Mouse (Mus musculus) liver, embryonic 15.5 days (tissue): ENCODE results near the gene Prkn. TPM values are rescaled to one million over a fixed set of nuclear protein-coding genes. Genes with fewer than 3 reads are reported as not detected.

Source experiments
- ATAC-seq: fragments of 200-750 bp; cut with Nextera tagmentation; 2 replicates; pipeline ENCODE4 v1.8.0; 2017; ENCODE audit warnings: moderate number of reproducible peaks, mild to moderate bottlenecking, moderate library complexity; ENCODE audit not compliant: insufficient read depth
- H3K27ac ChIP-seq: fragments of 300-500 bp; sonication (generic); replicated peaks from 2 replicates; pipeline ENCODE4 v1.5.1; 2015; ENCODE audit warnings: mild to moderate bottlenecking, inconsistent platforms
- H3K27me3 ChIP-seq: fragments of 300-500 bp; sonication (generic); 2 replicates; pipeline ENCODE4 v1.6.1; 2015; ENCODE audit warnings: mild to moderate bottlenecking, inconsistent platforms
- H3K36me3 ChIP-seq: fragments of 300-500 bp; sonication (generic); replicated peaks from 2 replicates; pipeline ENCODE4 v1.6.1; 2015; ENCODE audit warnings: moderate library complexity, mild to moderate bottlenecking, inconsistent platforms
- H3K4me1 ChIP-seq: fragments of 300-500 bp; sonication (generic); replicated peaks from 2 replicates; pipeline ENCODE4 v1.6.1; 2015; ENCODE audit warnings: inconsistent platforms
- H3K4me2 ChIP-seq: fragments of 300-500 bp; sonication (generic); 2 replicates; pipeline ENCODE4 v1.6.1; 2015; ENCODE audit warnings: moderate library complexity, mild to moderate bottlenecking, inconsistent platforms
- H3K4me3 ChIP-seq: fragments of 300-500 bp; sonication (generic); replicated peaks from 2 replicates; pipeline ENCODE4 v1.5.1; 2015; ENCODE audit warnings: mild to moderate bottlenecking, inconsistent platforms
- H3K9ac ChIP-seq: fragments of 300-500 bp; sonication (generic); 2 replicates; pipeline ENCODE4 v1.6.1; 2015; ENCODE audit warnings: moderate library complexity, mild to moderate bottlenecking, inconsistent platforms
- H3K9me3 ChIP-seq: fragments of 300-500 bp; sonication (generic); replicated peaks from 2 replicates; pipeline ENCODE4 v1.6.1; 2016; ENCODE audit warnings: inconsistent platforms
- WGBS: fragments of 180-500 bp; shearing (Covaris S2); methylation state at CpG from one replicate; pipeline ENCODE4 v1.1.7; 2015; ENCODE audit warnings: mixed read lengths; ENCODE audit not compliant: insufficient replicate concordance; 5-methylcytosine and 5-hydroxymethylcytosine counted together
- polyA plus RNA-seq: library from polyadenylated mRNA; unstranded; fragments of >200 nt; fragmentation: Nextera tagmentation; extraction: Ambion mirVana; gene quantifications from 2 replicates; pipeline ENCODE4 v1.2.1, GENCODE M21; 2015

The Prkn gene
- polyA plus RNA-seq, 1 experiment from 2014 or later, result 0.38 TPM

GRCm38 (mm10) chr17:11721906-11722305 is 881.7 kb downstream of the Prkn start:
- WGBS, result 49% methylated on average over 5 of the region's 5 CpGs
- H3K27me3 ChIP-seq, result no peaks in the 10 kb centered on the region
- H3K9ac ChIP-seq, result no peak overlapping the region
- no peak for ATAC-seq
- no peaks in the 10 kb centered on the region for H3K4me1 ChIP-seq
- H3K4me2 ChIP-seq, result no peak overlapping the region
- H3K36me3 ChIP-seq, result no peaks in the 10 kb centered on the region
- H3K27ac ChIP-seq, result no peak overlapping the region
- H3K9me3 ChIP-seq, result no peaks in the 10 kb centered on the region
- no peak overlapping the region for H3K4me3 ChIP-seq

DNA sequence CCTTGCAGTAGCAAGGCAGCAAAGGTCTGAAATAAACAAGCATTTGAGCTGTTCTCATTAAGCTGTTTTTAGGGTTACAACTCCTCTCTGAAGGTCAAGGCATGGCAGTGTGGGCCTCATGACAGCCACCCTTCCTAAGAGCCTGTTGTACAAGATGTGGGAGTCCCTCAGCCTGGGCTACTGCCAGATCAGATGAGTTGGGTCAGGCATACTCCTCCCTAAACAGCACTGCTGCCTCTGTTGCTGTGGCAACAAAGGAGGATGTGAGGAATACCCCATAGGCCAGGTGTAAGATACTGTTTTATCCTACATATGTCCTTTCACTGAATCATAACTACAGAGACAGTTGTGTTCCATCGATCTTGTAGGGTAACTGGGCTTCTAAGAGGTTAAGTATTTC is 882.3 kb downstream of the Prkn start:
- Histone ChIP-seq H3K9ac (no peak overlapping the region), H3K9me3 (no peaks in the 10 kb centered on the region), H3K4me1 (no peaks in the 10 kb centered on the region), H3K27ac (no peak overlapping the region), H3K27me3 (no peaks in the 10 kb centered on the region), H3K4me3 (no peak overlapping the region), H3K4me2 (no peak overlapping the region), H3K36me3 (no peaks in the 10 kb centered on the region)
- WGBS, result 55% methylated on average over 1 of the region's 1 CpGs
- no peak for ATAC-seq

GRCm38 (mm10) chr17:11724135-11724534 is 884.0 kb downstream of the Prkn start:
- Histone ChIP-seq H3K9ac (no peak overlapping the region), H3K4me3 (no peak overlapping the region), H3K27me3 (no peaks in the 10 kb centered on the region), H3K9me3 (no peaks in the 10 kb centered on the region), H3K27ac (no peak overlapping the region), H3K4me2 (no peak overlapping the region), H3K36me3 (no peaks in the 10 kb centered on the region), H3K4me1 (no peaks in the 10 kb centered on the region)
- ATAC-seq, result no peak
- 21% methylated on average over 3 of the region's 3 CpGs for WGBS

GRCm38 (mm10) chr17:11727101-11727500 is 886.9 kb downstream of the Prkn start:
- 31% methylated on average over 1 of the region's 1 CpGs for WGBS

GRCm38 (mm10) chr17:11728294-11728693 is 888.1 kb downstream of the Prkn start:
- WGBS, result 55% methylated on average over 2 of the region's 2 CpGs
- no peak for ATAC-seq

More at GRCm38 (mm10) chr17:11727101-11727500, 886.9 kb downstream of the Prkn start:
- no peak overlapping the region for H3K4me3 ChIP-seq
- no peaks in the 10 kb centered on the region for H3K27me3 ChIP-seq
- H3K4me1 ChIP-seq, result no peaks in the 10 kb centered on the region
- H3K36me3 ChIP-seq, result no peaks in the 10 kb centered on the region
- H3K9ac ChIP-seq, result no peak overlapping the region
- H3K4me2 ChIP-seq, result no peak overlapping the region
- no peak for ATAC-seq
- H3K27ac ChIP-seq, result no peak overlapping the region
- no peaks in the 10 kb centered on the region for H3K9me3 ChIP-seq

GRCm38 (mm10) chr17:11730656-11731594 is 890.7 kb downstream of the Prkn start:
- ATAC-seq, result no peak

More at GRCm38 (mm10) chr17:11728294-11728693, 888.1 kb downstream of the Prkn start:
- Histone ChIP-seq H3K9ac (no peak overlapping the region), H3K4me3 (no peak overlapping the region), H3K4me2 (no peak overlapping the region), H3K27ac (no peak overlapping the region), H3K9me3 (no peaks in the 10 kb centered on the region), H3K4me1 (no peaks in the 10 kb centered on the region), H3K36me3 (no peaks in the 10 kb centered on the region), H3K27me3 (no peaks in the 10 kb centered on the region)

GRCm38 (mm10) chr17:11735158-11735877 is 895.1 kb downstream of the Prkn start:
- 61% methylated on average over 12 of the region's 12 CpGs for WGBS
- no peaks in the 10 kb centered on the region for H3K27me3 ChIP-seq
- no peak for ATAC-seq
- no peaks in the 10 kb centered on the region for H3K4me1 ChIP-seq
- no peaks in the 10 kb centered on the region for H3K36me3 ChIP-seq
- H3K27ac ChIP-seq, result no peak overlapping the region
- no peak overlapping the region for H3K9ac ChIP-seq
- H3K9me3 ChIP-seq, result no peaks in the 10 kb centered on the region
- no peak overlapping the region for H3K4me3 ChIP-seq
- no peak overlapping the region for H3K4me2 ChIP-seq

More at GRCm38 (mm10) chr17:11730656-11731594, 890.7 kb downstream of the Prkn start:
- Histone ChIP-seq H3K36me3 (no peaks in the 10 kb centered on the region), H3K9me3 (no peaks in the 10 kb centered on the region), H3K27ac (no peak overlapping the region), H3K9ac (no peak overlapping the region), H3K27me3 (no peaks in the 10 kb centered on the region), H3K4me3 (no peak overlapping the region), H3K4me1 (no peaks in the 10 kb centered on the region), H3K4me2 (no peak overlapping the region)
- 68% methylated on average over 12 of the region's 12 CpGs for WGBS

- H3K9ac ChIP-seq, result no peak overlapping the region
- no peak overlapping the region for H3K4me3 ChIP-seq
- H3K36me3 ChIP-seq, result no peaks in the 10 kb centered on the region
- no peak overlapping the region for H3K27ac ChIP-seq
- H3K27me3 ChIP-seq, result no peaks in the 10 kb centered on the region
- 57% methylated on average over 3 of the region's 3 CpGs for WGBS
- ATAC-seq, result no peak
- no peaks in the 10 kb centered on the region for H3K4me1 ChIP-seq
- H3K4me2 ChIP-seq, result no peak overlapping the region
- no peaks in the 10 kb centered on the region for H3K9me3 ChIP-seq
Observed at GRCm38 (mm10) chr17:11736531-11736930, 896.3 kb downstream of the Prkn start.

GRCm38 (mm10) chr17:11737905-11738304 is 897.7 kb downstream of the Prkn start:
- H3K9ac ChIP-seq, result no peak overlapping the region
- 70% methylated on average over 10 of the region's 10 CpGs for WGBS

GRCm38 (mm10) chr17:11740716-11741115 is 900.5 kb downstream of the Prkn start:
- H3K9ac ChIP-seq, result no peak overlapping the region
- H3K27ac ChIP-seq, result no peak overlapping the region
- H3K36me3 ChIP-seq, result no peaks in the 10 kb centered on the region
- no peak overlapping the region for H3K4me2 ChIP-seq
- no peak overlapping the region for H3K4me3 ChIP-seq
- no peaks in the 10 kb centered on the region for H3K27me3 ChIP-seq
- no peaks in the 10 kb centered on the region for H3K4me1 ChIP-seq
- H3K9me3 ChIP-seq, result no peaks in the 10 kb centered on the region
- ATAC-seq, result no peak

More at GRCm38 (mm10) chr17:11737905-11738304, 897.7 kb downstream of the Prkn start:
- H3K36me3 ChIP-seq, result no peaks in the 10 kb centered on the region
- H3K4me3 ChIP-seq, result no peak overlapping the region
- no peaks in the 10 kb centered on the region for H3K9me3 ChIP-seq
- no peak for ATAC-seq
- no peak overlapping the region for H3K4me2 ChIP-seq
- H3K27me3 ChIP-seq, result no peaks in the 10 kb centered on the region
- H3K4me1 ChIP-seq, result no peaks in the 10 kb centered on the region
- no peak overlapping the region for H3K27ac ChIP-seq

- WGBS, result 70% methylated on average over 5 of the region's 5 CpGs
- H3K36me3 ChIP-seq, result no peaks in the 10 kb centered on the region
- ATAC-seq, result no peak
- no peak overlapping the region for H3K27ac ChIP-seq
- no peaks in the 10 kb centered on the region for H3K9me3 ChIP-seq
- no peaks in the 10 kb centered on the region for H3K27me3 ChIP-seq
- no peaks in the 10 kb centered on the region for H3K4me1 ChIP-seq
- no peak overlapping the region for H3K4me3 ChIP-seq
- H3K9ac ChIP-seq, result no peak overlapping the region
- H3K4me2 ChIP-seq, result no peak overlapping the region
Observed at GRCm38 (mm10) chr17:11741161-11741560, 901.0 kb downstream of the Prkn start.
